Mouse (Mus musculus) leukemia stem cell, adult 10-12 weeks (primary cell): ENCODE data around the gene Celf3. TPM values are rescaled to one million over a fixed set of nuclear protein-coding genes. Genes with fewer than 3 reads are reported as not detected.

Experiments
- polyA plus RNA-seq: library from polyadenylated mRNA; stranded (reverse); fragments of >175 nt; gene quantifications from 2 replicates; pipeline ENCODE4 v1.2.3, GENCODE M21; 2012; ENCODE audit warnings: low replicate concordance

Celf3 gene
- 0.59 TPM in 1 of 2 replicates, not detected in the other for polyA plus RNA-seq

DNA sequence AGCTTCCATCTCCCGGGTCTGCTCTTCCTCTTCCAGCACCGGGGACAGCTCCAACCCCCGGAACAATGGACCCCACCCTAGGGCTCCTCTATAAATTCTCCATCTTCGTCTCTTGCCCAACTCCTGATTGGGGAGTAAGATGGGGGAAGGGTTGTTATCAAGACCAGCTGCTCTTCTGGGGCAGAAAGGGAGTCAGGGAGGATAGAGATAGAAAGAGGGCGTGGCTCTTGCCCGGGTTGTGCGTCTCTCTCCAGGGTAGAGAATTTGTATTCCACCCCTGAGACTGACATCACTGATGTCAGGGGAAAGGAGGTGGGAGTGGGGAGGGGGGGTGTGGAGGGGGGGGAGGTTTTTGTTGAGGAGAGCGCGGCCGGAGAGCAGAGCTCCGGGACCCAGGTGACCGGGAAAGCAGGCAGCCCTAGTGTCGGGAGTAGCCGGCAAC is at the start of gene Celf3:
Gene Celf3 (plus strand): TSS at position 315 of the 442 bp plus-strand sequence.

DNA sequence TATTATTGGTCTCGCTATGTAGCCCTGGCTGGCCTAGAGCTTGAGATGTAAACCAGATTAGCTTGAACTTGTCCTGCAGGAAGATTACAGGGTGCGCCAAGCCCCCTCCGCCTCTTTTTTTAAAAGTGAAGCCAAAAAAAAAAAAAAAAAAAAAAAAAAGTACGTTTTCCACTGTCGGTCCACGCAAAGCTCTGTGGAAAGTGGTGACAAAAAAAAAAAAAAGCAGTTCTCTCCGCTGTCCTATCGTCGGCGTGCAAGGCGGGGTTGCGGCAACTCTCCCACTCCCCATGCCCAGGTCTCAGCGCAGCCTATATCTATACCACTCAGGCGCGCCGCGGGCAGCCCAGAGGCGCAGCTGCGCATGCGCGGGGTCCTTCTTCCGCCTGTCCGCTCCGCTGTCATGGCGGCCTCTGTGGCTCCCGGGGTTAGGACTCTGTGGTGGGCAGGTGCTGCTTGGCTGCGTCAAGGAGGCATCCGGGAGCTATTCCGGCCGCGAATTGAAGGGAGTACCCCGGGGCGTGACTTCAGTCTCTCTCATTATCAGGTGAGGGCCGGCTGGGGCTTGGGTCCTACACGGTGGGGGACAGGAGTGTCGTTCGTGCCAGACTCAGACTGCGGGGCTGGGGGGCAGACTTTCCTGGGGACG is 35.0 kb upstream of the Celf3 start, which contains the start of gene Mrpl9:
Gene Mrpl9 (plus strand): TSS at position 368 of the 646 bp plus-strand sequence.

DNA sequence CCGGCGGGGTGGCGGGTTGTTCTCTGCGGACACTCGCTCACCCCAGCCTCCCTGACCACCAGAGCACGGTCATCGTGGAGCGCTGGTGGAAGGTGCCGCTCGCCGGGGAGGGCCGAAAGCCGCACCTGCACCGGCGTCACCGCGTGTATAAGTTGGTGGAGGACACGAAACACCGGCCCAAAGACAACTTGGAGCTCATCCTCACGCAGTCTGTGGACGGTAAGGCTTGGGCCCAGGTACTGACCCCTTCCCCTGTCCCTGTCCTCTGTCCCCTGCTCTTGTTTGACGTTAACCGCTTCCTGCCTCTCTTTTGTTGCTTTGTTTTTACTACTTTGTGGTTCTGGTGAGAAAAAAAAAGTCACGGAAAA is 34.5 kb upstream of the Celf3 start, which contains the start of gene Oaz3:
Gene Oaz3 (minus strand): TSS at position 319 of the 368 bp plus-strand sequence.

DNA sequence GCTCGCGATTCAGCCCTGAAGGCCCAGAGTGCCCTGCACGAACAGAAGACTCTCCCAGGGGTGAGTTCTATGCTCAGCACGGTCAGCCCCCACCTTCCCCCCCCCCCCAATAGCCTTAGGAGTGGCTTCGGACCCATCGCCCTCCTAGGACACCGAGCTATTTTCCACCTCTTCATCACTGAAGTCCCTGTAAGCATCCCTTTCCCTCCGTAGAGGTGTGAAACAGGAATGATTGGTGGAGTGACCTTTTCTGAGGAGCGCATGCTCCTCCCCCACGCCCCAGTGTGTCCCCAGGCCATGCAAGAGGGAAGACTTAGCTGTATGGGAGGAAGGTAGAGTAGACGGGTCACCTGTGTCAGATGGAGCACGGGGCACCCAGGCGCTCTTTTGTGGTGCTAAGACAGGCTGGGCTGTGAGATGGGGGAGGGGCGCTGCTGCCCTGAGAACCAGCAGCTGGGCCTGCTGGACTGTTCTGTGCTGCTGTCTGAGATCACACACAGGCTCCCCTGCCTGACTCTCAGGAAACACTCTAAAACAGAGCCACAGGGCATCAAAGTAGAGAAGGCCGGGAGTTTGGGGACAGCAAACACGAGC is 2.3 kb downstream of the Celf3 start, which contains the start of gene Riiad1:
Gene Riiad1 (minus strand): TSS at position 51 of the 594 bp plus-strand sequence.

Other genes with a start within 250 kb of the Celf3 start
- gene Gm4778, start 214.3 kb upstream of the Celf3 start, polyA plus RNA-seq, result not detected in 2 replicates
- gene Them4, start 168.2 kb upstream of the Celf3 start, polyA plus RNA-seq, result 0.41 TPM in 1 of 2 replicates, not detected in the other
- gene Them5, start 136.2 kb upstream of the Celf3 start, polyA plus RNA-seq, result not detected in 2 replicates
- gene C2cd4d, start 115.9 kb upstream of the Celf3 start, polyA plus RNA-seq, result not detected in 2 replicates
- gene Rorc, start 105.5 kb upstream of the Celf3 start, polyA plus RNA-seq, result not detected in 2 replicates
- 0.08 and 0.12 TPM in 2 replicates for gene Lingo4, start 79.8 kb upstream of the Celf3 start, polyA plus RNA-seq
- 0.62 and 1.2 TPM in 2 replicates for gene Tdrkh, start 65.0 kb upstream of the Celf3 start, polyA plus RNA-seq
- gene Mrpl9, start 35.0 kb upstream of the Celf3 start, polyA plus RNA-seq, result 64.0 and 64.6 TPM in 2 replicates
- gene Oaz3, start 34.4 kb upstream of the Celf3 start, polyA plus RNA-seq, result not detected in 2 replicates
- gene Riiad1, start 2.0 kb downstream of the Celf3 start, polyA plus RNA-seq, result not detected in 2 replicates
- gene Snx27, start 104.4 kb downstream of the Celf3 start, polyA plus RNA-seq, result 6.8 and 8.7 TPM in 2 replicates
- gene Gm10972, start 164.8 kb downstream of the Celf3 start, polyA plus RNA-seq, result not detected in 2 replicates
- 0.71 and 1.3 TPM in 2 replicates for gene Tuft1, start 180.6 kb downstream of the Celf3 start, polyA plus RNA-seq
- 1.2 TPM in 1 of 2 replicates, not detected in the other for gene Selenbp2, start 215.3 kb downstream of the Celf3 start, polyA plus RNA-seq